Mouse (Mus musculus) bone marrow, adult 2 months (tissue): ENCODE measurements around the gene Dcakd.

ENCODE experiments used
- CTCF ChIP-seq: fragments of 200-500 bp; IDR thresholded peaks from 2 replicates; pipeline ENCODE4 v1.5.1; 2011; ENCODE audit warnings: low read length, control low read depth; ENCODE audit not compliant: control insufficient read depth, insufficient read depth
- POLR2A ChIP-seq: fragments of 200-500 bp; IDR thresholded peaks from 2 replicates; pipeline ENCODE4 v1.6.1; 2011; ENCODE audit warnings: low read depth, mild to moderate bottlenecking, control low read depth, low read length, borderline replicate concordance; ENCODE audit not compliant: control insufficient read depth

DNA sequence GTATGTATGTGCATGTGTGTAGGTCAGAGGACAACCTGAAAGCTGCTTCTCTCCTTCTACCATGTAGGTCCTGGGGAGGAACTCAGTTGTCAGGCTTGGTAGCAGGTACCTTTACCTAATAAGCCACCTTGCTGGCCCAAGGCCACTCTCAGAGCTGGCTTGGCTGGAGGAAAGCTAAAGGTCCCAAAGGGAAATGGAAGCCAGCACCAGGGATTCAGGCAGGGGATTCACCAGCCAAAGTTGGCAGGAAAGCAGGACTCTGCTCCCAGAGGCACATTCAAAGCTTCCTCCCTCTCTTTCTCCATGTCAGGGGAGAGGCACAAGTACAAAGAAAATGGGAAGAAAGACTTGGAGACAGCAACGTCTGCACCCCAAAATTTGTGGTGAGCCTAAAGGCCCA is 23.3 kb downstream of the Dcakd start:
- TF ChIP-seq POLR2A: no peak
- TF ChIP-seq CTCF: no peak
